Mouse (Mus musculus) spleen, adult 18-20 months (tissue): ENCODE data around the gene Scgb1a1.
"Not testable (repeated sequence)": the region's sequence is repeated elsewhere in the genome, so short reads cannot be mapped to it uniquely, and the experiment has no call there.

ENCODE experiments used
- DNase-seq, 2 experiments: peaks; one replicate each; pipeline ENCODE4 v3.0.0; 2022; ENCODE audit warnings: mixed read lengths in 2 of 2

Scgb1a1 gene

GRCm38 (mm10) chr19:9100297-9101061 is 12.7 kb upstream of the Scgb1a1 start:
- no peak for DNase-seq

- DNase-seq, result no peak
These were observed 12.0 kb upstream of the Scgb1a1 start for GRCm38 (mm10) chr19:9099751-9100150.

- no peak for DNase-seq
These were observed 9.7 kb upstream of the Scgb1a1 start for GRCm38 (mm10) chr19:9097441-9097840.

- DNase-seq, result no peak
These were observed 7.4 kb upstream of the Scgb1a1 start for GRCm38 (mm10) chr19:9095111-9095510.

- no peak for DNase-seq
These were observed 3.0 kb upstream of the Scgb1a1 start for GRCm38 (mm10) chr19:9090709-9091108.

- no peak for DNase-seq
These were observed 2.4 kb upstream of the Scgb1a1 start for GRCm38 (mm10) chr19:9090191-9090590.

GRCm38 (mm10) chr19:9083892-9084291 is 3.9 kb downstream of the Scgb1a1 start:
- not testable (repeated sequence) for DNase-seq

GRCm38 (mm10) chr19:9083010-9083355 is 4.8 kb downstream of the Scgb1a1 start:
- DNase-seq, result no peak

- DNase-seq, result peak; percentile 64 to 79
These were observed 5.4 kb downstream of the Scgb1a1 start for GRCm38 (mm10) chr19:9082191-9083009.

GRCm38 (mm10) chr19:9081311-9082190 is 6.2 kb downstream of the Scgb1a1 start:
- DNase-seq, result no peak

- DNase-seq, result no peak
These were observed 7.8 kb downstream of the Scgb1a1 start for GRCm38 (mm10) chr19:9079916-9080315.

GRCm38 (mm10) chr19:9076982-9077660 is 10.6 kb downstream of the Scgb1a1 start:
- DNase-seq, result no peak

GRCm38 (mm10) chr19:9076035-9076434 is 11.7 kb downstream of the Scgb1a1 start:
- DNase-seq, result no peak

GRCm38 (mm10) chr19:9075558-9075957 is 12.2 kb downstream of the Scgb1a1 start:
- DNase-seq, result no peak

GRCm38 (mm10) chr19:9074424-9074823 is 13.3 kb downstream of the Scgb1a1 start:
- no peak for DNase-seq

GRCm38 (mm10) chr19:9073776-9074411 is 13.9 kb downstream of the Scgb1a1 start:
- no peak for DNase-seq

- no peak for DNase-seq
These were observed 15.6 kb downstream of the Scgb1a1 start for GRCm38 (mm10) chr19:9072157-9072530.

- peak; percentile 40 to 51 for DNase-seq
These were observed 16.2 kb downstream of the Scgb1a1 start for GRCm38 (mm10) chr19:9071456-9072156.

GRCm38 (mm10) chr19:9070316-9070715 is 17.4 kb downstream of the Scgb1a1 start:
- no peak for DNase-seq

- no peak for DNase-seq
These were observed 18.0 kb downstream of the Scgb1a1 start for GRCm38 (mm10) chr19:9069687-9070307.

GRCm38 (mm10) chr19:9067292-9067691 is 20.5 kb downstream of the Scgb1a1 start:
- DNase-seq, result peak; percentile 39 to 42
